34 mouse cellular contexts compared by ENCODE assay signal in genomic region chr3:36530781-36531180, GRCm38 (mm10). TPM values are rescaled to one million over a fixed set of nuclear protein-coding genes. Genes with fewer than 3 reads are reported as not detected.
DNase-seq lines count a peak whose midpoint lies in the region; ATAC-seq and TF ChIP-seq lines count a peak whose summit lies in the region.
"Had no signal": no experiment of that assay in that cellular context is flagged by ENCODE, and none has a peak within 500 bp of the region (broad histone marks: within the 10 kb centered on the region; RNA-seq: fewer than 3 reads in every experiment).

No protein-coding gene starts in this region.

- no peaks in the 10 kb centered on the region for H3K9me3 ChIP-seq in forebrain, embryonic 15.5 days
- H3K9me3 ChIP-seq in forebrain, embryonic 10.5 days, result peaks cover 4% of the 10 kb centered on the region; the same call in 1 of the 2 replicates
- H3K9me3 ChIP-seq in heart, embryonic 13.5 days, result no peaks in the 10 kb centered on the region
- H3K9me3 ChIP-seq in lung, embryonic 14.5 days (ENCODE audit: low read depth, low read length), result no peaks in the 10 kb centered on the region
- H3K9me3 ChIP-seq: embryonic facial prominence, embryonic 13.5 days; limb, embryonic 15.5 days; liver, embryonic 15.5 days; midbrain, embryonic 13.5 days had no signal

- 73% methylated on average over 5 of the region's 5 CpGs for WGBS in forebrain, embryonic 15.5 days
- WGBS in forebrain, embryonic 10.5 days, result 73% methylated on average over 5 of the region's 5 CpGs
- WGBS in heart, embryonic 13.5 days, result 32% methylated on average over 5 of the region's 5 CpGs
- 60% methylated on average over 5 of the region's 5 CpGs for whole genome bisulfite sequencing in heart, adult 2 months
- WGBS in lung, embryonic 14.5 days, result 64% methylated on average over 5 of the region's 5 CpGs

- no peaks in the 10 kb centered on the region for H3K79me2 ChIP-seq in heart, adult 2 months (replicated peaks; ENCODE audit: control insufficient read depth, insufficient read depth, low read length)

- no peak overlapping the region for H3K27ac ChIP-seq in forebrain, embryonic 15.5 days (replicated peaks)
- no peak overlapping the region for H3K27ac ChIP-seq in forebrain, embryonic 10.5 days
- H3K27ac ChIP-seq in heart, embryonic 13.5 days (replicated peaks), result peak overlapping the region; percentile 73
- no peak overlapping the region for H3K27ac ChIP-seq in heart, adult 2 months
- peak overlapping the region; percentile 46; the same call in 1 of the 2 replicates for H3K27ac ChIP-seq in lung, embryonic 14.5 days (ENCODE audit: low read depth)
- H3K27ac ChIP-seq: embryonic facial prominence, embryonic 13.5 days; hindbrain, postnatal 0 days; limb, embryonic 15.5 days; liver, embryonic 15.5 days; midbrain, embryonic 13.5 days; stomach, postnatal 0 days had no signal

- no peak overlapping the region for H3K9ac ChIP-seq in forebrain, embryonic 15.5 days (replicated peaks)
- H3K9ac ChIP-seq in heart, embryonic 13.5 days, result no peak overlapping the region
- H3K9ac ChIP-seq in heart, adult 2 months (ENCODE audit: low read depth, low read length), result no peak overlapping the region
- H3K9ac ChIP-seq in lung, embryonic 14.5 days, result no peak overlapping the region
- H3K9ac ChIP-seq: embryonic facial prominence, embryonic 13.5 days; limb, embryonic 15.5 days; liver, embryonic 15.5 days; midbrain, embryonic 13.5 days had no signal

- no peak for DNase-seq in forebrain, embryonic 10.5 days (ENCODE audit: extremely low spot score, low spot score)
- no peak for DNase-seq in heart, adult 2 months
- no peak for DNase-seq in lung, embryonic 14.5 days
- DNase-seq in lung, postnatal 36 days, result no peak
- DNase-seq in R1 (ENCODE audit: low read depth, low spot score), result peak; percentile 36
- DNase-seq in cerebellum, adult 11-12 months, result no peak
- DNase-seq: adrenal gland, adult 8-10 months; cerebellum, adult 2 months; cerebellum, postnatal 25 days; embryo, embryonic 11 days; gastrocnemius, postnatal 10 days; thymus, adult 2 months; thymus, postnatal 4 days had no signal

- no peak overlapping the region for H3K4me3 ChIP-seq in forebrain, embryonic 15.5 days
- H3K4me3 ChIP-seq in forebrain, embryonic 10.5 days, result no peak overlapping the region
- no peak overlapping the region for H3K4me3 ChIP-seq in heart, embryonic 13.5 days
- H3K4me3 ChIP-seq in heart, adult 2 months, result no peak overlapping the region
- no peak overlapping the region for H3K4me3 ChIP-seq in lung, embryonic 14.5 days (ENCODE audit: low read depth, low read length)
- H3K4me3 ChIP-seq: embryonic facial prominence, embryonic 13.5 days; erythroblast, embryonic 14.5 days; limb, embryonic 15.5 days; liver, embryonic 15.5 days; megakaryocyte, embryonic 14.5 days; midbrain, embryonic 13.5 days had no signal

- ATAC-seq in forebrain, embryonic 15.5 days (replicated peaks), result peak; percentile 59
- ATAC-seq in heart, embryonic 13.5 days (ENCODE audit: extremely low read depth, insufficient number of reproducible peaks, low FRiP score, low TSS enrichment), result no peak
- ATAC-seq in lung, embryonic 14.5 days (ENCODE audit: insufficient read depth), result no peak
- ATAC-seq: activated CD4-positive, CD25-positive, alpha-beta regulatory T cell, adult 4 months; CD4-positive, CD25-positive, alpha-beta regulatory T cell, adult 4 months; intestine, embryonic 16.5 days; midbrain, embryonic 13.5 days; Patski had no signal

- TF ChIP-seq EP300 in heart, adult 2 months (IDR thresholded peaks at IDR 0.05; ENCODE audit: insufficient read depth, low read depth, low read length), result no peak

- TF ChIP-seq CTCF in heart, adult 2 months (IDR thresholded peaks at IDR 0.05), result no peak
- TF ChIP-seq CTCF in lung, embryonic 14.5 days (IDR thresholded peaks at IDR 0.05; ENCODE audit: low read depth), result no peak

- H3K36me3 ChIP-seq in forebrain, embryonic 15.5 days, result no peaks in the 10 kb centered on the region
- H3K36me3 ChIP-seq in forebrain, embryonic 10.5 days (replicated peaks), result no peaks in the 10 kb centered on the region
- no peaks in the 10 kb centered on the region for H3K36me3 ChIP-seq in heart, embryonic 13.5 days
- no peaks in the 10 kb centered on the region for H3K36me3 ChIP-seq in heart, adult 2 months (ENCODE audit: control insufficient read depth, insufficient read depth, low read length)
- no peaks in the 10 kb centered on the region for H3K36me3 ChIP-seq in lung, embryonic 14.5 days (ENCODE audit: insufficient read depth)
- H3K36me3 ChIP-seq: embryonic facial prominence, embryonic 13.5 days; limb, embryonic 15.5 days; liver, embryonic 15.5 days; midbrain, embryonic 13.5 days had no signal

- H3K4me2 ChIP-seq in forebrain, embryonic 15.5 days (replicated peaks), result no peak overlapping the region
- H3K4me2 ChIP-seq in heart, embryonic 13.5 days, result peak overlapping the region; percentile 73
- no peak overlapping the region for H3K4me2 ChIP-seq in lung, embryonic 14.5 days
- H3K4me2 ChIP-seq: embryonic facial prominence, embryonic 13.5 days; limb, embryonic 15.5 days; liver, embryonic 15.5 days; midbrain, embryonic 13.5 days had no signal

- H3K27me3 ChIP-seq in forebrain, embryonic 15.5 days, result no peaks in the 10 kb centered on the region
- H3K27me3 ChIP-seq in forebrain, embryonic 10.5 days (ENCODE audit: poor library complexity, severe bottlenecking), result peaks cover 31% of the 10 kb centered on the region
- H3K27me3 ChIP-seq in heart, embryonic 13.5 days (replicated peaks), result 0 out of 2 replicates have a peak, but pooled peaks cover 11% of the 10 kb centered on the region
- no peaks in the 10 kb centered on the region for H3K27me3 ChIP-seq in heart, adult 2 months (ENCODE audit: control insufficient read depth, insufficient read depth, low read length)
- H3K27me3 ChIP-seq in lung, embryonic 14.5 days (ENCODE audit: insufficient read depth, low read length), result no peaks in the 10 kb centered on the region

- TF ChIP-seq POLR2A in heart, adult 2 months (IDR thresholded peaks at IDR 0.05; ENCODE audit: insufficient read depth, low read depth, low read length), result no peak

- intact Hi-C loops in heart, adult 2 months (cut with DNase I), result no loop called here

- peaks cover 21% of the 10 kb centered on the region for H3K4me1 ChIP-seq in forebrain, embryonic 15.5 days
- H3K4me1 ChIP-seq in forebrain, embryonic 10.5 days, result peaks cover 17% of the 10 kb centered on the region
- H3K4me1 ChIP-seq in heart, embryonic 13.5 days, result peaks cover 38% of the 10 kb centered on the region
- H3K4me1 ChIP-seq in heart, adult 2 months (ENCODE audit: control insufficient read depth, insufficient read depth, low read length), result peaks cover 3% of the 10 kb centered on the region
- H3K4me1 ChIP-seq in lung, embryonic 14.5 days (ENCODE audit: insufficient read depth), result peaks cover 18% of the 10 kb centered on the region

RNA-seq across cellular contexts. Expression of gene Gm11549, which starts 9.2 kb away (rescaled TPM):
- 0.36 and 0.43 TPM in 2 replicates for polyA plus RNA-seq in forebrain, embryonic 15.5 days (2015; fragmentation: Nextera tagmentation; extraction: Ambion mirVana)
- 0.25 and 0.36 TPM in 2 replicates for polyA plus RNA-seq in forebrain, embryonic 10.5 days (2016; fragmentation: Nextera tagmentation; extraction: Ambion mirVana)
- polyA plus RNA-seq in heart, embryonic 13.5 days (2015; fragmentation: Nextera tagmentation; extraction: Ambion mirVana), result 0.29 TPM in 2 replicates
- total RNA-seq in heart, adult 2 months (2021), result not detected
- polyA plus RNA-seq in heart, adult 2 months (2012; rRNA removed), result not detected in 2 replicates
- 0.12 and 0.16 TPM in 2 replicates for polyA plus RNA-seq in lung, embryonic 14.5 days (2014; fragmentation: Nextera tagmentation; extraction: Ambion mirVana)
- total RNA-seq: adrenal gland, adult 8-10 months; ES-E14; heart, adult 18-20 months; monocyte, adult 5-6 weeks; neutrophil, adult 5-6 weeks had no signal
- polyA plus RNA-seq: activated CD4-positive, CD25-positive, alpha-beta regulatory T cell, adult 4 months; CD4-positive, CD25-positive, alpha-beta regulatory T cell, adult 4 months; erythroblast, embryonic 14.5 days; kidney, embryonic 16.5 days; liver, embryonic 15.5 days; Patski had no signal

RNA-seq across cellular contexts. Expression of gene Exosc9, which starts 21.6 kb away (rescaled TPM):
- 84.6 and 86.7 TPM in 2 replicates for polyA plus RNA-seq in forebrain, embryonic 15.5 days (2015; fragmentation: Nextera tagmentation; extraction: Ambion mirVana)
- polyA plus RNA-seq in forebrain, embryonic 10.5 days (2016; fragmentation: Nextera tagmentation; extraction: Ambion mirVana), result 105 and 108 TPM in 2 replicates
- polyA plus RNA-seq in heart, embryonic 13.5 days (2015; fragmentation: Nextera tagmentation; extraction: Ambion mirVana), result 51.5 and 58.6 TPM in 2 replicates
- 10 to 100 TPM; 15.6 to 16.4 TPM for total RNA-seq in heart, adult 2 months (2021)
- 8.2 and 16.1 TPM in 2 replicates for polyA plus RNA-seq in heart, adult 2 months (2012; rRNA removed)
- 64.4 and 72.3 TPM in 2 replicates for polyA plus RNA-seq in lung, embryonic 14.5 days (2014; fragmentation: Nextera tagmentation; extraction: Ambion mirVana)

RNA-seq across cellular contexts. Expression of gene Ccna2, which starts 41.2 kb away (rescaled TPM):
- 90.1 and 101 TPM in 2 replicates for polyA plus RNA-seq in forebrain, embryonic 15.5 days (2015; fragmentation: Nextera tagmentation; extraction: Ambion mirVana)
- 272 and 276 TPM in 2 replicates for polyA plus RNA-seq in forebrain, embryonic 10.5 days (2016; fragmentation: Nextera tagmentation; extraction: Ambion mirVana)
- 168 and 184 TPM in 2 replicates for polyA plus RNA-seq in heart, embryonic 13.5 days (2015; fragmentation: Nextera tagmentation; extraction: Ambion mirVana)
- total RNA-seq in heart, adult 2 months (2021), result under 1 TPM; 0.63 to 0.66 TPM
- 0.74 and 1.1 TPM in 2 replicates for polyA plus RNA-seq in heart, adult 2 months (2012; rRNA removed)
- 281 and 285 TPM in 2 replicates for polyA plus RNA-seq in lung, embryonic 14.5 days (2014; fragmentation: Nextera tagmentation; extraction: Ambion mirVana)
- total RNA-seq: neutrophil, adult 5-6 weeks had no signal

RNA-seq across cellular contexts. Expression of gene 1810062G17Rik, which starts 55.0 kb away (rescaled TPM):
- 0.20 TPM in 1 of 2 replicates, not detected in the other for polyA plus RNA-seq in forebrain, embryonic 15.5 days (2015; fragmentation: Nextera tagmentation; extraction: Ambion mirVana)
- 0.81 and 1.2 TPM in 2 replicates for polyA plus RNA-seq in forebrain, embryonic 10.5 days (2016; fragmentation: Nextera tagmentation; extraction: Ambion mirVana)
- 1.4 and 1.6 TPM in 2 replicates for polyA plus RNA-seq in heart, embryonic 13.5 days (2015; fragmentation: Nextera tagmentation; extraction: Ambion mirVana)
- total RNA-seq in heart, adult 2 months (2021), result not detected
- 0.70 and 0.96 TPM in 2 replicates for polyA plus RNA-seq in heart, adult 2 months (2012; rRNA removed)
- 3.3 TPM in 2 replicates for polyA plus RNA-seq in lung, embryonic 14.5 days (2014; fragmentation: Nextera tagmentation; extraction: Ambion mirVana)
- total RNA-seq: heart, adult 18-20 months; hindbrain, postnatal 0 days; left cerebral cortex, adult 18-20 months; left cerebral cortex, postnatal 4 days; monocyte, adult 5-6 weeks had no signal
- polyA plus RNA-seq: erythroblast, embryonic 14.5 days had no signal

RNA-seq across cellular contexts. Expression of gene Anxa5, which starts 55.1 kb away (rescaled TPM):
- 51.5 and 56.2 TPM in 2 replicates for polyA plus RNA-seq in forebrain, embryonic 15.5 days (2015; fragmentation: Nextera tagmentation; extraction: Ambion mirVana)
- 106 and 114 TPM in 2 replicates for polyA plus RNA-seq in forebrain, embryonic 10.5 days (2016; fragmentation: Nextera tagmentation; extraction: Ambion mirVana)
- 375 and 414 TPM in 2 replicates for polyA plus RNA-seq in heart, embryonic 13.5 days (2015; fragmentation: Nextera tagmentation; extraction: Ambion mirVana)
- total RNA-seq in heart, adult 2 months (2021), result 100 to 1,000 TPM; 119 to 131 TPM
- polyA plus RNA-seq in heart, adult 2 months (2012; rRNA removed), result 202 and 223 TPM in 2 replicates
- polyA plus RNA-seq in lung, embryonic 14.5 days (2014; fragmentation: Nextera tagmentation; extraction: Ambion mirVana), result 348 and 359 TPM in 2 replicates

Comparison
In these comparisons a context has a peak if more than half of its experiments do, and no peak if none do; other contexts are left out.
1. H3K27ac ChIP-seq: peak in heart, embryonic 13.5 days (single experiment) and lung, embryonic 14.5 days (single experiment); none in forebrain, embryonic 15.5 days (single experiment), forebrain, embryonic 10.5 days (single experiment) and heart, adult 2 months (single experiment).
2. RNA of gene Ccna2, which starts 41.2 kb away (polyA plus RNA-seq): 281 to 285 TPM in lung, embryonic 14.5 days, 272 to 276 TPM in forebrain, embryonic 10.5 days, 168 to 184 TPM in heart, embryonic 13.5 days and 90.1 to 101 TPM in forebrain, embryonic 15.5 days; 0.74 to 1.1 TPM in heart, adult 2 months; every median in the first group is over 10 times any median in the second.